Mouse (Mus musculus) forebrain, embryonic 11.5 days (tissue): ENCODE measurements around the gene H2-Eb2. TPM values are rescaled to one million over a fixed set of nuclear protein-coding genes. Genes with fewer than 3 reads are reported as not detected.
"Not testable (repeated sequence)": the region's sequence is repeated elsewhere in the genome, so short reads cannot be mapped to it uniquely, and the experiment has no call there.

Experiments
- ATAC-seq: fragments of 200-750 bp; cut with Nextera tagmentation; replicated peaks from 2 replicates; pipeline ENCODE4 v1.8.0; 2017; ENCODE audit warnings: moderate TSS enrichment; ENCODE audit not compliant: low FRiP score
- DNase-seq: peaks from one replicate; pipeline ENCODE4 v3.0.0-alpha.2; 2017; ENCODE audit warnings: low spot score
- H3K27ac ChIP-seq: fragments of 300-500 bp; sonication (generic); 2 replicates; pipeline ENCODE4 v1.5.1; 2014; ENCODE audit warnings: low read depth, low read length
- H3K27me3 ChIP-seq: fragments of 300-500 bp; sonication (generic); 2 replicates; pipeline ENCODE4 v1.6.1; 2014; ENCODE audit warnings: mild to moderate bottlenecking, low read length, mixed read lengths; ENCODE audit not compliant: control insufficient read depth, insufficient read depth
- H3K36me3 ChIP-seq: fragments of 300-500 bp; sonication (generic); 2 replicates; pipeline ENCODE4 v1.6.1; 2014; ENCODE audit warnings: mild to moderate bottlenecking, low read length, moderate library complexity, mixed read lengths; ENCODE audit not compliant: control insufficient read depth, insufficient read depth
- H3K4me1 ChIP-seq: fragments of 300-500 bp; sonication (generic); replicated peaks from 2 replicates; pipeline ENCODE4 v1.6.1; 2014; ENCODE audit warnings: low read length, mixed read lengths; ENCODE audit not compliant: control insufficient read depth, insufficient read depth
- H3K4me2 ChIP-seq: fragments of 300-500 bp; sonication (generic); 2 replicates; pipeline ENCODE4 v1.6.1; 2014; ENCODE audit warnings: low read depth, mild to moderate bottlenecking, low read length, moderate library complexity, mixed read lengths; ENCODE audit not compliant: severe bottlenecking
- H3K4me3 ChIP-seq: fragments of 300-500 bp; sonication (generic); 2 replicates; pipeline ENCODE4 v1.5.1; 2014; ENCODE audit warnings: low read depth, low read length
- H3K9ac ChIP-seq: fragments of 300-500 bp; sonication (generic); 2 replicates; pipeline ENCODE4 v1.6.1; 2014; ENCODE audit warnings: low read length
- H3K9me3 ChIP-seq: fragments of 300-500 bp; sonication (generic); 2 replicates; pipeline ENCODE4 v1.6.1; 2016; ENCODE audit warnings: low read length, mixed read lengths; ENCODE audit not compliant: control insufficient read depth
- WGBS: fragments of 180-500 bp; shearing (Covaris S2); extraction: QIAGEN DNeasy Blood & Tissue Kit; methylation state at CpG from one replicate; pipeline ENCODE4 v1.1.7; 2014; 5-methylcytosine and 5-hydroxymethylcytosine counted together
- polyA plus RNA-seq: library from polyadenylated mRNA; unstranded; fragments of >200 nt; fragmentation: Nextera tagmentation; extraction: Ambion mirVana; gene quantifications from 2 replicates; pipeline ENCODE4 v1.2.1, GENCODE M21; 2014

H2-Eb2 gene
- polyA plus RNA-seq, 1 experiment from 2014 or later: not detected

GRCm38 (mm10) chr17:34309225-34309624 is 16.2 kb upstream of the H2-Eb2 start:
- H3K9me3 ChIP-seq: no peaks in the 10 kb centered on the region
- no peaks in the 10 kb centered on the region for H3K4me1 ChIP-seq
- H3K27me3 ChIP-seq: no peaks in the 10 kb centered on the region
- H3K9ac ChIP-seq: peak overlapping the region; percentile 66
- DNase-seq: no peak
- no peak for ATAC-seq
- H3K27ac ChIP-seq: no peak overlapping the region
- no peaks in the 10 kb centered on the region for H3K36me3 ChIP-seq
- peak overlapping the region; percentile 54 for H3K4me3 ChIP-seq
- peak overlapping the region; percentile 67 for H3K4me2 ChIP-seq
- 28% methylated on average over 10 of the region's 10 CpGs for WGBS

- no peaks in the 10 kb centered on the region for H3K4me1 ChIP-seq
- 21% methylated on average over 38 of the region's 38 CpGs for WGBS
- H3K36me3 ChIP-seq: no peaks in the 10 kb centered on the region
- no peaks in the 10 kb centered on the region for H3K9me3 ChIP-seq
- DNase-seq (peak; percentile 78), ATAC-seq (peak; percentile 75)
- H3K27ac ChIP-seq: no peak overlapping the region
- H3K27me3 ChIP-seq: no peaks in the 10 kb centered on the region
- peak overlapping the region; percentile 67 for H3K4me2 ChIP-seq
- peak overlapping the region; percentile 54 for H3K4me3 ChIP-seq
- H3K9ac ChIP-seq: peak overlapping the region; percentile 66
These were observed 15.6 kb upstream of the H2-Eb2 start for GRCm38 (mm10) chr17:34309683-34310385.

DNA sequence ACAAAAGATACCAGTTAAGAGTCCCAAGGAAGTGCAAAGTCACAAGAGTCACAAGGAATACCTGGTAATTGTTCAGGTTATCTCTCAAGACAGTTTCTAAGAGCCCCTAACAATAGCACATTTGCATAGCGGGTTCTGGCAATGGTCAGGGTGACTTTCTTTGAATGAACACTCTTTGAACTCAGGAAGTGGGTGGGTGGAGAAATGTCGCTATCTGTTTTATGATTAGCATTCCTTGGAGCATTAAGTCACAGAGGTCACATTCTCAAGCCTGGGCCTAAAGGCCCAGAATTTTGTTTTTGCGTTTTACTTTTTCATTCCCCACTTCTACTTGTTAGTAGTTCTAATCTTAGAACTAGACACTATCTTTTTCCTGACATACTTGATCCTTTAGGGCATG is 14.9 kb upstream of the H2-Eb2 start:
- not testable (repeated sequence) for H3K4me3 ChIP-seq, H3K9ac ChIP-seq, H3K27me3 ChIP-seq, H3K27ac ChIP-seq, DNase-seq, H3K4me2 ChIP-seq, ATAC-seq, H3K9me3 ChIP-seq, H3K36me3 ChIP-seq, H3K4me1 ChIP-seq
- WGBS: 86% methylated on average over 3 of the region's 3 CpGs

GRCm38 (mm10) chr17:34312185-34312584 is 13.3 kb upstream of the H2-Eb2 start:
- Histone ChIP-seq H3K4me3 (no peak overlapping the region), H3K27ac (no peak overlapping the region), H3K4me2 (no peak overlapping the region), H3K27me3 (no peaks in the 10 kb centered on the region), H3K9me3 (no peaks in the 10 kb centered on the region), H3K36me3 (no peaks in the 10 kb centered on the region), H3K4me1 (no peaks in the 10 kb centered on the region), H3K9ac (no peak overlapping the region)
- DNase-seq (no peak), ATAC-seq (no peak)
- WGBS: 92% methylated on average over 1 of the region's 1 CpGs

GRCm38 (mm10) chr17:34313393-34313792 is 12.1 kb upstream of the H2-Eb2 start:
- no peaks in the 10 kb centered on the region for H3K4me1 ChIP-seq
- H3K4me3 ChIP-seq: no peak overlapping the region
- DNase-seq: peak; percentile 83
- no peaks in the 10 kb centered on the region for H3K9me3 ChIP-seq
- H3K27ac ChIP-seq: no peak overlapping the region
- H3K36me3 ChIP-seq: no peaks in the 10 kb centered on the region
- H3K4me2 ChIP-seq: no peak overlapping the region
- 40% methylated on average over 3 of the region's 3 CpGs for WGBS
- H3K27me3 ChIP-seq: no peaks in the 10 kb centered on the region
- no peak overlapping the region for H3K9ac ChIP-seq
- no peak for ATAC-seq

GRCm38 (mm10) chr17:34314286-34314685 is 11.2 kb upstream of the H2-Eb2 start:
- Histone ChIP-seq H3K4me3 (no peak overlapping the region), H3K9me3 (no peaks in the 10 kb centered on the region), H3K4me2 (no peak overlapping the region), H3K9ac (no peak overlapping the region), H3K27me3 (no peaks in the 10 kb centered on the region), H3K36me3 (no peaks in the 10 kb centered on the region), H3K27ac (no peak overlapping the region), H3K4me1 (no peaks in the 10 kb centered on the region)
- ATAC-seq (no peak), DNase-seq (no peak)
- WGBS: 77% methylated on average over 9 of the region's 9 CpGs

GRCm38 (mm10) chr17:34315512-34315911 is 10.0 kb upstream of the H2-Eb2 start:
- DNase-seq (no peak), ATAC-seq (no peak)
- 84% methylated on average over 1 of the region's 1 CpGs for WGBS
- H3K27me3 ChIP-seq: no peaks in the 10 kb centered on the region
- H3K4me1 ChIP-seq: no peaks in the 10 kb centered on the region
- H3K9ac ChIP-seq: no peak overlapping the region
- H3K4me3 ChIP-seq: no peak overlapping the region
- no peaks in the 10 kb centered on the region for H3K36me3 ChIP-seq
- H3K27ac ChIP-seq: no peak overlapping the region
- H3K9me3 ChIP-seq: no peaks in the 10 kb centered on the region
- no peak overlapping the region for H3K4me2 ChIP-seq

DNA sequence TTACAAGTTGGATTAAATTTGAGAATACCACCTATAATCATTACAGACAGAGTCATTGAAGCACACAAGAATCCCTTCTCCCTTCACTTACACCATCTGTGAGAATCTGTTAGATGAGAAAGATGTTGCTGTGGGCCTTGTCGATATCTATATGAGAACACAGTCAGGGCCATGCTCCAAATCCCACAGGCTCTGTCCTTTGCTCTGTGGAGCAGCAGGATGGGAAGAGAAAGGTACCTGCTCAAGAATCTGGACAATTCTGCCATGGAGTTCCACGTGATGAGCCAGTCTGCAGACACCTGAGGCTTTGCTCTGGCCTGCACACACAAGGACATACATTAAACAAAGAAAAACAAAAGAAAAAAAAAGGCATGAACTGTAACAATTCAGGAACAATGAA is 8.8 kb upstream of the H2-Eb2 start:
- Histone ChIP-seq H3K4me1 (no peaks in the 10 kb centered on the region), H3K27me3 (no peaks in the 10 kb centered on the region), H3K9ac (no peak overlapping the region), H3K36me3 (no peaks in the 10 kb centered on the region), H3K27ac (no peak overlapping the region), H3K4me2 (no peak overlapping the region), H3K9me3 (no peaks in the 10 kb centered on the region), H3K4me3 (no peak overlapping the region)
- 66% methylated on average over 2 of the region's 2 CpGs for WGBS
- no peak for DNase-seq
- no peak for ATAC-seq

GRCm38 (mm10) chr17:34317275-34317674 is 8.2 kb upstream of the H2-Eb2 start:
- Histone ChIP-seq H3K9ac (no peak overlapping the region), H3K4me2 (no peak overlapping the region), H3K36me3 (no peaks in the 10 kb centered on the region), H3K27me3 (no peaks in the 10 kb centered on the region), H3K9me3 (no peaks in the 10 kb centered on the region), H3K4me3 (no peak overlapping the region), H3K4me1 (no peaks in the 10 kb centered on the region), H3K27ac (no peak overlapping the region)
- ATAC-seq (no peak), DNase-seq (no peak)
- 48% methylated on average over 2 of the region's 2 CpGs for WGBS
